Mouse (Mus musculus): Measurements from ENCODE around the gene Wdr34. TPM values are rescaled to one million over a fixed set of nuclear protein-coding genes. Genes with fewer than 3 reads are reported as not detected.
A peak's percentile ranks its signal among the peaks of the same experiment; 100 is the strongest.

Gene Wdr34
- 37.4 and 41.4 TPM in 2 replicates for polyA plus RNA-seq (2016; fragmentation: Nextera tagmentation; extraction: Ambion mirVana)

GRCm38 (mm10) chr2:30048699-30049388 lies at the start of gene Wdr34:
Gene Wdr34, minus strand, starts transcription at chr2:30048881.
- Histone ChIP-seq H3K36me3 (peaks cover 16% of the 10 kb centered on the region), H3K4me2 (replicated peaks) (peak within 1 kb of the TSS; percentile 69), H3K9ac (peak within 1 kb of the TSS; percentile 72), H3K27ac (peak within 1 kb of the TSS; percentile 85), H3K4me1 (peaks cover 4% of the 10 kb centered on the region; the same call in 1 of the 2 replicates), H3K4me3 (peak within 1 kb of the TSS; percentile 65), H3K27me3 (replicated peaks) (no peaks in the 10 kb centered on the region), H3K9me3 (no peaks in the 10 kb centered on the region)
- 1% methylated on average over 54 of the region's 54 CpGs for WGBS
- ATAC-seq (ENCODE audit: low FRiP score, low read depth): peak; percentile 92

- WGBS: 82% methylated on average over 2 of the region's 2 CpGs
- no peak overlapping the region for H3K4me2 ChIP-seq (replicated peaks)
- H3K9ac ChIP-seq: 0 out of 2 replicates have a peak overlapping the region, but pooled peaks have one; percentile 26
- no peak for ATAC-seq (ENCODE audit: low FRiP score, low read depth)
- H3K4me3 ChIP-seq: no peak overlapping the region
- H3K36me3 ChIP-seq: peaks cover 41% of the 10 kb centered on the region
- peaks cover 17% of the 10 kb centered on the region; the same call in 1 of the 2 replicates for H3K4me1 ChIP-seq
- no peak overlapping the region for H3K27ac ChIP-seq
- H3K27me3 ChIP-seq (replicated peaks): no peaks in the 10 kb centered on the region
- H3K9me3 ChIP-seq: no peaks in the 10 kb centered on the region
Observed at GRCm38 (mm10) chr2:30095882-30096527, 47.3 kb upstream of the Wdr34 start.

- Histone ChIP-seq H3K4me2 (replicated peaks) (peak overlapping the region; percentile 70), H3K9ac (peak overlapping the region; percentile 61), H3K36me3 (peaks cover 36% of the 10 kb centered on the region), H3K27ac (no peak overlapping the region), H3K4me3 (peak overlapping the region; percentile 67), H3K27me3 (replicated peaks) (no peaks in the 10 kb centered on the region), H3K9me3 (no peaks in the 10 kb centered on the region), H3K4me1 (peaks cover 17% of the 10 kb centered on the region; the same call in 1 of the 2 replicates)
- ATAC-seq (ENCODE audit: low FRiP score, low read depth): no peak
- WGBS: 3% methylated on average over 13 of the region's 13 CpGs
Observed at GRCm38 (mm10) chr2:30094208-30094588, 45.5 kb upstream of the Wdr34 start.

- under 1% methylated on average over 51 of the region's 51 CpGs for WGBS
- Histone ChIP-seq H3K9ac (peak within 1 kb of the TSS; percentile 61), H3K4me2 (replicated peaks) (peak within 1 kb of the TSS; percentile 70), H3K4me1 (peaks cover 17% of the 10 kb centered on the region; the same call in 1 of the 2 replicates), H3K27ac (0 out of 2 replicates have a peak within 1 kb of the TSS, but pooled peaks have one; percentile 7), H3K9me3 (no peaks in the 10 kb centered on the region), H3K4me3 (peak within 1 kb of the TSS; percentile 67), H3K36me3 (peaks cover 31% of the 10 kb centered on the region), H3K27me3 (replicated peaks) (no peaks in the 10 kb centered on the region)
- peak; percentile 90 for ATAC-seq (ENCODE audit: low FRiP score, low read depth)
Observed at GRCm38 (mm10) chr2:30093471-30094207, 45.0 kb upstream of the Wdr34 start, which contains the start of gene Zdhhc12. Gene Zdhhc12, minus strand, starts transcription at chr2:30093648.

GRCm38 (mm10) chr2:30092280-30092918 lies 43.7 kb upstream of the Wdr34 start:
- H3K27me3 ChIP-seq (replicated peaks): no peaks in the 10 kb centered on the region
- peaks cover 21% of the 10 kb centered on the region for H3K36me3 ChIP-seq
- H3K4me3 ChIP-seq: no peak overlapping the region; the same call in 1 of the 2 replicates
- no peaks in the 10 kb centered on the region for H3K9me3 ChIP-seq
- WGBS: 58% methylated on average over 6 of the region's 6 CpGs
- peak overlapping the region; percentile 70 for H3K4me2 ChIP-seq (replicated peaks)
- peaks cover 17% of the 10 kb centered on the region; the same call in 1 of the 2 replicates for H3K4me1 ChIP-seq
- no peak overlapping the region for H3K9ac ChIP-seq
- H3K27ac ChIP-seq: 0 out of 2 replicates have a peak overlapping the region, but pooled peaks have one; percentile 7
- no peak for ATAC-seq (ENCODE audit: low FRiP score, low read depth)

GRCm38 (mm10) chr2:30091521-30091920 lies 42.8 kb upstream of the Wdr34 start:
- WGBS: 95% methylated on average over 12 of the region's 12 CpGs
- no peak overlapping the region for H3K9ac ChIP-seq
- no peaks in the 10 kb centered on the region for H3K27me3 ChIP-seq (replicated peaks)
- peaks cover 19% of the 10 kb centered on the region for H3K36me3 ChIP-seq
- H3K9me3 ChIP-seq: no peaks in the 10 kb centered on the region
- no peak for ATAC-seq (ENCODE audit: low FRiP score, low read depth)
- H3K4me2 ChIP-seq (replicated peaks): no peak overlapping the region
- H3K27ac ChIP-seq: no peak overlapping the region
- peaks cover 17% of the 10 kb centered on the region; the same call in 1 of the 2 replicates for H3K4me1 ChIP-seq
- no peak overlapping the region; the same call in 1 of the 2 replicates for H3K4me3 ChIP-seq

- Histone ChIP-seq H3K9me3 (no peaks in the 10 kb centered on the region), H3K36me3 (peaks cover 16% of the 10 kb centered on the region), H3K4me3 (no peak overlapping the region), H3K27ac (no peak overlapping the region), H3K27me3 (replicated peaks) (no peaks in the 10 kb centered on the region), H3K4me2 (replicated peaks) (no peak overlapping the region), H3K9ac (no peak overlapping the region), H3K4me1 (peaks cover 11% of the 10 kb centered on the region; the same call in 1 of the 2 replicates)
- 92% methylated on average over 4 of the region's 4 CpGs for WGBS
- ATAC-seq (ENCODE audit: low FRiP score, low read depth): no peak
Observed at GRCm38 (mm10) chr2:30087310-30087709, 38.6 kb upstream of the Wdr34 start.

- ATAC-seq (ENCODE audit: low FRiP score, low read depth): no peak
- no peaks in the 10 kb centered on the region for H3K36me3 ChIP-seq
- H3K4me1 ChIP-seq: peaks cover 11% of the 10 kb centered on the region; the same call in 1 of the 2 replicates
- no peaks in the 10 kb centered on the region for H3K9me3 ChIP-seq
- 8% methylated on average over 12 of the region's 12 CpGs for WGBS
- no peak overlapping the region for H3K27ac ChIP-seq
- H3K27me3 ChIP-seq (replicated peaks): no peaks in the 10 kb centered on the region
- peak overlapping the region; percentile 38; the same call in 1 of the 2 replicates for H3K9ac ChIP-seq
- H3K4me2 ChIP-seq (replicated peaks): peak overlapping the region; percentile 51
- H3K4me3 ChIP-seq: peak overlapping the region; percentile 13; the same call in 1 of the 2 replicates
Observed at GRCm38 (mm10) chr2:30084632-30085031, 36.0 kb upstream of the Wdr34 start.

- Histone ChIP-seq H3K36me3 (no peaks in the 10 kb centered on the region), H3K9me3 (no peaks in the 10 kb centered on the region), H3K27me3 (replicated peaks) (no peaks in the 10 kb centered on the region), H3K4me3 (no peak overlapping the region), H3K9ac (no peak overlapping the region), H3K27ac (no peak overlapping the region), H3K4me2 (replicated peaks) (peak overlapping the region; percentile 51), H3K4me1 (peaks cover 11% of the 10 kb centered on the region; the same call in 1 of the 2 replicates)
- ATAC-seq (ENCODE audit: low FRiP score, low read depth): no peak
- WGBS: 56% methylated on average over 5 of the region's 5 CpGs
Observed at GRCm38 (mm10) chr2:30084113-30084512, 35.4 kb upstream of the Wdr34 start.

GRCm38 (mm10) chr2:30080181-30080800 lies 31.6 kb upstream of the Wdr34 start:
- Histone ChIP-seq H3K4me3 (no peak overlapping the region), H3K27me3 (replicated peaks) (no peaks in the 10 kb centered on the region), H3K4me1 (peaks cover 22% of the 10 kb centered on the region), H3K36me3 (no peaks in the 10 kb centered on the region), H3K4me2 (replicated peaks) (no peak overlapping the region), H3K9me3 (no peaks in the 10 kb centered on the region), H3K9ac (no peak overlapping the region), H3K27ac (no peak overlapping the region)
- 91% methylated on average over 15 of the region's 15 CpGs for WGBS
- no peak for ATAC-seq (ENCODE audit: low FRiP score, low read depth)

- Histone ChIP-seq H3K9me3 (no peaks in the 10 kb centered on the region), H3K36me3 (peaks cover 2% of the 10 kb centered on the region; the same call in 1 of the 2 replicates), H3K4me1 (peaks cover 11% of the 10 kb centered on the region), H3K4me2 (replicated peaks) (peak overlapping the region; percentile 95; the same call in 1 of the 2 replicates), H3K27ac (no peak overlapping the region), H3K4me3 (no peak overlapping the region), H3K27me3 (replicated peaks) (no peaks in the 10 kb centered on the region), H3K9ac (no peak overlapping the region)
- ATAC-seq (ENCODE audit: low FRiP score, low read depth): no peak
- WGBS: 77% methylated on average over 4 of the region's 4 CpGs
Observed at GRCm38 (mm10) chr2:30078760-30079159, 30.1 kb upstream of the Wdr34 start.

Measured in neural tube, embryonic 12.5 days (tissue).